Mouse (Mus musculus) liver, adult 2 months (tissue): Measurements from ENCODE around the gene Gm45233.

Source experiments
- CTCF ChIP-seq: fragments of 200-500 bp; IDR thresholded peaks from 2 replicates; pipeline ENCODE4 v1.5.1; 2011; ENCODE audit warnings: low read depth, low read length, control low read depth
- POLR2A ChIP-seq: fragments of 200-500 bp; IDR thresholded peaks from 2 replicates; pipeline ENCODE4 v1.6.1; 2011; ENCODE audit warnings: low read length, control low read depth; ENCODE audit not compliant: insufficient read depth; ENCODE audit errors: extremely low read depth

DNA sequence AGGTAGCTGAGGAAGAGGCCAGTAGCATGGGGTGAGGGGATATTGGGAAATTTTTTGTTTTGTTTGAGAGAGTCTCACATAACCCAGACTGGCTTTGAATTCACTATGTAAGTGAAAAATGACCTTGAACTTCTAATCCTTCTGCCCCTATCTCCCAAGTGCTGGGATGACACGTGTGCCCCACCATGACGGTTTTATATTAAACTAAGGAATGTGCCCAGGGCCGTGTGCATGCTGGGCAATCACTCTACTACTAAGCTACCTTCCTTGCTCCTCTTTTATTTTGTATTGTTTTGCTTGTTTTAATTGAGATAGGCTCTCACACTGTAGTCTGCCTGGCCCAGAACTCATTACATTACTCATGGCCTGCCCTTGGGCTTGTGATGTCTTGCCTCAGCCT lies 2.9 kb upstream of the Gm45233 start:
- TF ChIP-seq CTCF = no peak
- no peak for TF ChIP-seq POLR2A
